Mouse (Mus musculus) layer of hippocampus, adult 8-10 months (tissue): ENCODE measurements around the gene Olfr904. TPM values are rescaled to one million over a fixed set of nuclear protein-coding genes. Genes with fewer than 3 reads are reported as not detected.
"Not testable (repeated sequence)": the region's sequence is repeated elsewhere in the genome, so short reads cannot be mapped to it uniquely, and the experiment has no call there.

Experiments
- DNase-seq, 2 experiments: peaks; one replicate each; pipeline ENCODE4 v3.0.0; 2022; ENCODE audit warnings: low spot score in 2 of 2
- total RNA-seq, 4 experiments: library from RNA; stranded (reverse); gene quantifications; 2 replicates each; pipeline ENCODE4 v1.2.4; 2022

The Olfr904 gene
- not detected for total RNA-seq

DNA sequence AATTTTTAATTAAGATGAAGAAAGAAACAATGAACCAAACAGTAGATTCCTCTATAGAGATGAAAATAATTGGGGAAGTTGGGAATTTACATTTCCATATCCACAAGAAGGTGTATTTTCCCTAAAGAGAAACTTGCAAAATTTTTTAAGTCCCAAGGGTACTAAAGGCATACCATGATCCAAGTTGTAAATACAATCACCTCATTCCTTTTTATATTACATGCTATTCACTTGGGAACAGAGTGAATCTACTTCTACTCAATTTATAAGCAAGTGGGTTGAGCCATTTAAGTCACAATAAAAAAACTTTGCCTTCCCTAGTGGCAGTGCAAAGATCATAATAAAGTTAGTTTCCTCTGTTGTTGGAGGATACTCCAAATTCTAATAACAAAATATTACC, at the start of gene Olfr904:
Olfr904 (plus strand) TSS at position 301 of the 400 bp plus-strand sequence.
- DNase-seq, result no peak

- DNase-seq, result not testable (repeated sequence)
Measured at GRCm38 (mm10) chr9:38413502-38413901, 49.4 kb upstream of the Olfr904 start.

- no peak for DNase-seq
Measured at GRCm38 (mm10) chr9:38423801-38424200, 39.1 kb upstream of the Olfr904 start.

DNA sequence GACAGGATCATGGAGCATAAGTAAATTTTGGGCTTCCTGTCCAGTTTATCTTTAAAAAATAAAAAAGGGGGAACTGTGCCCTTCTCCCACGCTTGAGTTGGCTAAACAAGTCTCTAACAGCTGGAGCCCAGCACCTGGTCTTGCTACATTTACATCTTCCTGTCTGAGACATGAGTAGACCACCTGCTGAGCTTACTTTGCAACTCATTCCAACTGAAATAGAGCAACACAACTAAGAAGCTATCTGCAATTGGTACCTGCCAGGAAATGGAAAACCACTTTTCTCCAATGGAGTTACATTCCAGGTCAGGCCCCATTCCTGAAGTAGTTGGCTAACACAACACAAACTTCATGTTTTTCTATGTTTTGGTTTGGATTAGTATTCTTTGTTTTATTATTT, 35.9 kb upstream of the Olfr904 start:
- no peak for DNase-seq

DNA sequence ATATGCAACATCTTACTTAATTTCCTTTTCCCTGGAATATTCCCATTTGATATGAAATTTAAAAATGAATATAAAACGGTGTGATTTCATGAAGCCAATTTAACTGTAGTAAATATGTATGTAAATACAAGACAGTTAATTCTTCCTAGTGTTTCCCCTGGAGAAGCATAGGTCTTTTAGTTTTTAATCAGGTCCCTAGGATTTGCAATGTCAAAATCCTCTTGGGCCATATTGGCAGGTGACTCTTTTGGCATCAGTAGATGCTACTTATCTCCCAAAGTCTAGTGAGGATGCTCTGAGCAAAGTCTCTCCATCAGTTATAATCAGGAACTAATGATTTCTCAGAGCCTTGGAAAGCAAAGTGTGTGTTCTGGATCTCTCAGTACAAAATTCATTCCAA, 33.8 kb upstream of the Olfr904 start, which contains the start of gene Olfr901:
Olfr901 (plus strand) TSS at position 301 of the 400 bp plus-strand sequence.
- no peak for DNase-seq

DNA sequence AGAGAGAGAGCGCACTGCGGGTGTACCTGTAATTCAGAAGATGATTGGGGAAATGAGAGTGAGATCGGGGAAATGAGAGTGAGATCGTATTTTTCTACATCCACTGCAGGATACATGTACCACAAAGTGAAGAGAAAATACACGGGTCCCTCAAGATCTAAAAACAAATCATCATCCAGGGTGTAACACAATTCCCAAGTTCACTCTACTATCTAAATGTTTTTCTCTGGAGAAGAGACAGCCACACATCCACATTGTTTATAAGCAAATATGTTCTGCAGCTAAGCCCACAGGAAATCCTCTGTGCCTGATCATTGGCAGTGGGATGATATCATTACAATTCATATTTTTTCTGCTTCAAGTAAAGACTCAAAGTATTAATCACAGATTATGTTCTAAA, 15.6 kb upstream of the Olfr904 start, which contains the start of gene Olfr902:
Olfr902 (plus strand) TSS at position 301 of the 400 bp plus-strand sequence.
- no peak for DNase-seq

DNA sequence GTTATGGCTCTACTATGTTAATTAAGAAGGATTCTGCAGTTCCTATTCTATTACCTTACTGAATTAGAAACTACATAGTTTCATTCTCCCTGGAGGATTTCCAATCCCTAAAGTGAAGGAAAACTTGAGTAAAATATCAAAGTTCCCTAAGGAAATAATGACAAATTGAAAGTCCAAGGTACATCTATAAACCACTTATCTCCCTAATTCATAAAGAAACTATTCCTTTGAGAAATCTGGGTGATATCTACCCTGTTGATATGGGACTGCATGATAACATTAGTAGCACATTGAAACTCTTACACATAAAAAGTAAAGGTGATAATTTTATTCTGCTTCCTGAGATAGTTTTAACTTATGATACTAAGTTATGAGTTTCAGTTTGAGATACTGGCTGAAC, 7.9 kb downstream of the Olfr904 start, which contains the start of gene Olfr905:
Olfr905 (plus strand) TSS at position 301 of the 400 bp plus-strand sequence.
- no peak for DNase-seq

DNA sequence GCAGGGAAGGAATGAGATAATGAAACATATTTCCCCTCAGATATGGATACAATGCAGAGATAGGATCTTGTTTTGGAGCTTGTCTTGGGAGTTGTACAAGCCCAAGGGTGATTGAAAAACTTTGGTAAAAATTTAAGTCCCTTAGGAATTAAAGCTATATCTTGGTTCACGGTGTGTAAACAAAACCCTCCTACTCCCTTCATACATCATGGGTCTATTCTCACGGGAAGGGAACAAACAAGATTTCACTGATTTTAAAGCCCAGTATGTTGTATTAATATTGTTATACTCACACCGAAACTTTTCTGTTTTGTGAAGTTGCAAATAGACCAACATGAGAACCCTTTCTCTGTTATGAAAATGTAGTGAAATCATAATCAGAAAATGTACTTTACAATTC, 23.8 kb downstream of the Olfr904 start, which contains the start of gene Olfr906:
Olfr906 (plus strand) TSS at position 301 of the 400 bp plus-strand sequence.
- DNase-seq, result no peak

GRCm38 (mm10) chr9:38495501-38495900, 32.6 kb downstream of the Olfr904 start, which contains the start of gene Olfr907:
Gene Olfr907 (plus strand): TSS chr9:38495801.
- DNase-seq, result no peak

- no peak for DNase-seq
Measured at GRCm38 (mm10) chr9:38512353-38512752, 49.4 kb downstream of the Olfr904 start.

Other genes with a start within 250 kb of the Olfr904 start
- not detected for gene Olfr894, start 245.1 kb upstream of the Olfr904 start, total RNA-seq
- gene Olfr143, start 210.4 kb upstream of the Olfr904 start, total RNA-seq, result not detected
- not detected for gene Olfr895, start 195.3 kb upstream of the Olfr904 start, total RNA-seq
- not detected for gene Olfr896-ps1, start 172.0 kb upstream of the Olfr904 start, total RNA-seq
- not detected for gene Olfr25, start 134.1 kb upstream of the Olfr904 start, total RNA-seq
- not detected for gene Olfr898, start 114.7 kb upstream of the Olfr904 start, total RNA-seq
- not detected for gene Olfr250, start 96.2 kb upstream of the Olfr904 start, total RNA-seq
- gene Olfr251, start 86.1 kb upstream of the Olfr904 start, total RNA-seq, result not detected
- gene Olfr147, start 61.4 kb upstream of the Olfr904 start, total RNA-seq, result not detected
- not detected for gene Olfr901, start 33.7 kb upstream of the Olfr904 start, total RNA-seq
- not detected for gene Olfr902, start 15.5 kb upstream of the Olfr904 start, total RNA-seq
- gene Olfr905, start 8.0 kb downstream of the Olfr904 start, total RNA-seq, result not detected
- gene Olfr906, start 23.9 kb downstream of the Olfr904 start, total RNA-seq, result not detected
- not detected for gene Olfr907, start 32.7 kb downstream of the Olfr904 start, total RNA-seq
- gene Olfr911-ps1, start 58.4 kb downstream of the Olfr904 start, total RNA-seq, result not detected
- gene Olfr910, start 74.7 kb downstream of the Olfr904 start, total RNA-seq, result not detected
- gene Olfr912, start 117.0 kb downstream of the Olfr904 start, total RNA-seq, result not detected
- not detected for gene Olfr913, start 129.6 kb downstream of the Olfr904 start, total RNA-seq
- not detected for gene Olfr914, start 142.0 kb downstream of the Olfr904 start, total RNA-seq
- not detected for gene Olfr916, start 196.7 kb downstream of the Olfr904 start, total RNA-seq
- not detected for gene Olfr917, start 202.7 kb downstream of the Olfr904 start, total RNA-seq
- not detected for gene Olfr918, start 211.5 kb downstream of the Olfr904 start, total RNA-seq
- gene Olfr919, start 240.5 kb downstream of the Olfr904 start, total RNA-seq, result not detected